Mouse (Mus musculus) fibroblast of lung, adult 2 months (primary cell): ENCODE measurements around the gene a.

Source experiments
- DNase-seq: peaks from one replicate; pipeline ENCODE4 v3.0.0-alpha.2; 2011; ENCODE audit warnings: low read depth

Gene a

GRCm38 (mm10) chr2:155098720-155099380 lies 307.6 kb downstream of the a start:
- no peak for DNase-seq

DNA sequence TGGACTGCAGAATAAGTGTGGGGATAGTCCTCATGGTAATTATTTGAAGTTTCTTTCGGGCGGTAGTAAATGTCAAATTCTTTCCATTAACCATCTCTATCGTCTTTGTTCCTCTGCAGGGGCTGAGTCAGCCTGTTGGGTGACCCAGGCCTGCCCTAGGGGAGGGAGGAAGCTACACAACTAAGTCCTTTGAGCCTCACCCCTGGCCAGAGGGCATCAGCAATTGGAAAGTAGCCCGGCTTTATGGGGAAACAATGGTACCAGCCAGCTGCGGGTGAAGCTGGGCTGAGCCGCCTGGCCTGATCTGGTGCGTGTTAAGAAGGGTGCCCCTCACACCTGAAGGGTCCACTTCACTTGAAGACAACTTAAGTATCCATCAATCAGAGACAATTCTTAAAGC lies 308.2 kb downstream of the a start:
- DNase-seq: no peak

- DNase-seq: no peak
Observed at GRCm38 (mm10) chr2:155099994-155100795, 309.0 kb downstream of the a start.
